Mouse (Mus musculus) yolk sac, embryonic 10.5 days (tissue): ENCODE results near the gene Ttll12.

Source experiments
- DNase-seq: peaks from one replicate; pipeline ENCODE4 v3.0.0-alpha.2; 2017; ENCODE audit warnings: low spot score

Ttll12 gene

DNA sequence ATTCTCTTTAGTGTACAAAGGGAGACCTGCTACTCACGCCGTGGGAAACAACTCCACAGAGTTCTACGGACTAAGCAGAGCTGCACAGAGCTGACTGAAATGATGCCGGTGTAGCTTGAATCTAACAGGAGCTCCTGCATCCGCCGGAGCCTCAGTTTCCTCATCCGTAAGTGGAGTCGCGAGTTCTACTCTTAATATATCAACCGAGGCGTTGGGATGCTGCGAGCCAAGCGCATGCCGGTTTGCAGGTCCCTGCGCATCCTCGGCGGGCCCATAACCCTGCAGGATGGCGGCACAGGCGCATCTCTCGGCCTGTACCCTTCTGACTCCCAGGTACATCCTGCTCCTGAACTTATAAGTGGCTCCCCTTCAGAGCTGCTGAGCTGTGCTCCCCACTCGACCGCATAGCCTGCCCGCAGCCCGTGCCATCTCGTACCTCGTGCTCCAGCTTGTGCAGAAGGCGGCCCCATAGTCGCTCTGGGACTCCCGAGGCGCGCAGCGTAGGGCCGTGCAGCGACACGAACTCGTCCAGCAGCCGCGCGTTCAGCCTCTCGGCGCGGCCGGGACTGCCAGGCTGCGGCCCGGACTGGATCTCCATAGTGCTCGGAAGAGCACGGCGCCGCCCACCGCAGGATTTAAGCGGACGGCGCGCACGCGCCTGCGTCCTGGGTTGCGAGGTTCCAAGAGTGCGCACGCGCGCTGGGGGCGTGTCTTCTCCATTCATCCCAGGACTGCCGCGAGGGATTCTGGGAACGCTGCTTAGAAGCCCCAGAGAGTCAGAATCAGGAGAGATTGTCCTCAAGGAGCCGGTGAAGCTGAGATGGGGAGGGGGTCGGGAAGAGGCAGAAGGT lies at the start of gene Ttll12:
TSS of gene Ttll12 (minus strand) at position 645 of the 851 bp plus-strand sequence.
- peak; percentile 92 for DNase-seq

DNA sequence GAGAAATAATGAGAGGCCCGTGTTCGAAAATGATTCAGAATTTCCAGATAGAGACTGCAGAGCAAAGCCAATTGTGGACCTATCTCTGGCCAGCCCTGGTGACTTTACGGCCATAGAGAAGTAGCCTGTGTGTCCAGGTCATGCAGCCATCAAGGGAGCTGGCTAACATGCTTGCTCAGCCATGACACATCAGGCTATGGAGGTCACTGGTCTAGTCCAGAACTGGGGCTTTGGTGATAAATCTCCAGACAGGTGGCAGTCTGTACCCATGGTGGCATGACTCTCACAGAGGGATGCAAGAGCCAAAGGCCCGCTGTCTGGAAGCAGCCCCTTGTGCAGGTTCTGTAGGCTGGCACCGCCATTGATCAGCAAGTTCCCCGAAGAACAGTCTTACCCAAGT lies 47.6 kb upstream of the Ttll12 start:
- DNase-seq = no peak

DNA sequence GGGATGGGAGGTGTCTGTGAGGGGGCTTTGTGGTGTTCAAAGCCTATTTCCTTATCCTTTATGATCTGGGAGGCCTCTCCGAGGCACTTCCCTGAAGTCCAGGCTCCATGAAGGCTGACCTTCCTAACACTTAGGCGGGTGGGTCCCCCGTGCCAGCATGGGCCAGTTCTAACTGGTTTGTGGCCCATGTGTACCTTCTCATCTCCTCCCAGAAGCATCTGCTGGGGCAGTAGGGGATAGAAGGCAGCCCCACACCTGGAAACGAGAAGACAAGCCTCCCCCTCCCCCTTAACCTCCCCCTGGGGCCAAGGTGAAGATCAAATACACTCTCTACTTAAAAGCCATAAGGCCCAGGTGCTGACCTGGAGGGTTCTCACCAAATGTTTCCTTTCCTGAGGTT lies 45.3 kb upstream of the Ttll12 start:
- no peak for DNase-seq

DNA sequence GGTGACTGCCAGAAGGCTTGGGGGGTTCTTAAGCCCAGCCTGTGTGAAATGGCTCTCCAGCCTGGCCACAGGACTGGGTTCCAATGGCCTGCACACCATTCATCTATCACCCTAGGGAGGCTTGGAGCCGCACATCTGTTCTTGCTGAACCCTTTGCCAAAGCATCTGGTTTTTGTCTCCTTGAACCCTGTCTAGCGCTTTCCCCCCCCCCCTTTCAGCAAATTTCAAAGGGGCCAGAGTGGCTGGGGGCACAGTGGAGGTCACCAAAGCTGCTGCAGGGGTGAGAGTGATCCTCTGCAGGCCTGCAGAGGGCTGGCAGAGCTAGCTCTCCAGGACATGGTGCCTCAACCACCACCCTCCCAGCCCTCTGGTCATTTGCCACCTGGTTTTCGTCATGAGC lies 44.2 kb upstream of the Ttll12 start:
- peak; percentile 70 for DNase-seq

DNA sequence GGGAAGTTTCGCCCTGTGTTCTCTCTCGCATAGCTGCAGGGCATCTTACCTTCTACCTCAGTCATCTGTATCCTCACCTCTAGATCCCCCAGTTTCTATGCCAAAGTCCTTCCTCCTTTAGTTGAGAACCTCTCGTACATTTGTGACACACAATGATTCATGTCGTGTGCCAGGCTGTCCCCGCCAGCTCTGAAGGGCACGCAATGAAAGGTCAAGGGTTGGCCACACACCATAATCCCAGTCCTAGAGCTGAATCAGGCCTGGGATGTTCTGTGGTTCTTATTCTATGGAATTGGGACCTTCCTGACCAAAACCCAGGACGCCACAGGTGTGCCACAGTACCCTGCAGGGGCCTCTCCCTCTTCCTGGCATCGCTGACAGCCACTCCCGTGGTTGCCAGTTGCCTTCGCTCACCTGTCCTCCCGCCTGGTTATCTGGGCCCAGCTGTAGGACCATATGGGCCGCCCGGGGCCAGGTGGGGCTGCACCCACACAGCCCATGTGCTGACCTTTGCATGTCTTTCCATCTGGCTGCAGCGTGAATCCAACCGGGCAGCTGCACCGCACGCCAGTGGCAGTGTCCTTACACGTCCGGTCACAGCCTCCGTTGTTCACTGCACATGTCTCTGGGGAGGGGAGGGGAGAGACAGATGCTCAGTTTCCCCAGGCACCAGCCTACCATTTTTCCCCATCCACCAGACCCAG lies 43.4 kb upstream of the Ttll12 start:
- no peak for DNase-seq

DNA sequence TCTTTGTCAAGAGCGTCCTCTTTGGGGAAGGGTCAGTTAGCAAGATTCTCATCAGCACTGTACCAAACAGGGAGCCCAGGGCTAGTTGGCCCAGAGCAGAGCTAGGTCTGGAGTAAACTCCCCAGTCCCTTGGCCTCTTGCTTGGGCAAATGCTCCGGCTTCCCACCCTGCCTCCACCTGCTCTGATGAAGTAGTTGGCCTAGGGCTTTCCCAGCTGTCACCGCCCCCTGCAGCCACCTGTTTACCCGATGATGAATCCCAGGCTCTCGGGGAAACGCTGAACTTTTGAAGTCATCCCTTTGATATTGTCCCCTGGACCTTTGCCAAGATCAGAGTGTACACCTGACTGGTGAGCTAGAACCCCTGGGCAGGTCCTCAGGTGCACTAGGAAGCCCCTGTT lies 41.8 kb upstream of the Ttll12 start:
- DNase-seq = no peak

DNA sequence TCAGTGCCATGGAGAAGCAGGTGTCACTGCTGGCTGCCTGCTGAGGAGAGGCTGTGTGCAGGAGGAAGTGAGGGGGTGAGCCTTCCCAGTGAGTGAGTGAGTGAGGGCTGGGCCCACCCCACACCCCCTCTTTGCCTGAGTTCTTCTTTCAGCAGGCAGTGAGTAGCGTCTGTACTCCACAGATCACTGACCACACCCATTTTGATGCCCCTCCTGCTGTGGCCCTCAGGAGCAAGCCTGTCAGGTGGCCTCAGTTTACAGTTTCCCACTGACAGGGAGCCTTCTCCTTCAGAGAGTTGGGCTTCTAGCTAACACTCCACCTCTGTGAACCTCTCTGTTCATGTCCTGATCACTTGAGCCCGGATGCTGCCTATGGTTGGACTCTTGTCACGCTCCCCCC lies 40.3 kb upstream of the Ttll12 start:
- no peak for DNase-seq

DNA sequence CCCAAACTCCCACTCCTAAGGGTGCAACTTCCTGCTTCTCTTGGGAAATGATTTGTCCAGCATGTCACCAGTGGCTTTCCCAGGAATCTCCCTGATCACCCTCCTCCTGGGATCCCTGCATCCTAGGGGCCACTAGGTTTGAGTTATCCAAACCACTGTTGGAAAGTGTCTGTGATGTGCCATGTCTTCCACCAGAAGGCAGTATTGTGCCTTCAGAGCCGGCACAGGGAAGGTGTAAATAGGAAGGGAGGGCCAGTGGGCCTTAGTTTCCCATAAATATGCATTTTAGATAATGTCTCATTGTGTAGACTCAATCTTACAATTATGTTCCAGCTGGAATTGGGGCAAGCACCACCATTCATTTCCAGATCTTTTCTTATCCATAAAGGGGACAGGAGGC lies 39.1 kb upstream of the Ttll12 start:
- DNase-seq = no peak

DNA sequence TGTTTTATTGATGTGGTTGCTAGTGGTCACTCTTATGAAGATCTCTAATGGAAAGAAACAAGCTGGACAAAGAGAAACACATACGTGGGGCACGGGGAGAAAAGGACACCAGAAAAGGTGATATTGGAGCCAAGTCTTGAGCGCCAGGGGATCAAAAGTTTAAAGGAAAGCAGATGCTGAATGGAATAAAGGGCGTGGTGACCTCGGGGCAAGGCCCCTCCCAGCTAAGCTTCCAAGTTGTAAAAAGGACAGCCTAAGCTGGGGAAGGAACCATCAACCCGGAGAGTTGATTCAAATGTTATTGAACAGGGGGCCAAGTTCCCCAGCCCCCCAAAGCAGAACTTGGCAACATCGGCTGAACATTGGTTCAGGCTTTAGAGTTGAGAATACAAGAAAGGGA lies 36.1 kb upstream of the Ttll12 start:
- no peak for DNase-seq

DNA sequence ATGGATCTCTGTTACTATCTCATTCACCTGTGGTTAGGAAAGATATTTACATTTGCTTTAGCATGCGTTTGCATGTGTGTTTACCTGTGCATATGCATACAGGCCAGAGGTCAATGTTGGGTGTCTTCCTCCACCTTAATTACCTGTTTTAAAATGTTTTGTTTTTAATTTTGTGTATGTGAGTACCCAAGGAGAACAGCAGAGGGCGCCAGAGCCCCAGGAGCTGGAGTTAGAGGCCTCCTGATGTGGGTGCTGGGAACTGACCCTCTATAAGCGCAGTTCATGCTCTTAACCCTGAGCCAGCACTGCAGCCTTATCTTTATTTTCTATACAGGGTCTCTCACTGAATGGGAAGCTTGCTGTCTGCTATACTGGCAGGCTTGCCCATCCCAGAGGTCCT lies 34.8 kb upstream of the Ttll12 start:
- DNase-seq = no peak

DNA sequence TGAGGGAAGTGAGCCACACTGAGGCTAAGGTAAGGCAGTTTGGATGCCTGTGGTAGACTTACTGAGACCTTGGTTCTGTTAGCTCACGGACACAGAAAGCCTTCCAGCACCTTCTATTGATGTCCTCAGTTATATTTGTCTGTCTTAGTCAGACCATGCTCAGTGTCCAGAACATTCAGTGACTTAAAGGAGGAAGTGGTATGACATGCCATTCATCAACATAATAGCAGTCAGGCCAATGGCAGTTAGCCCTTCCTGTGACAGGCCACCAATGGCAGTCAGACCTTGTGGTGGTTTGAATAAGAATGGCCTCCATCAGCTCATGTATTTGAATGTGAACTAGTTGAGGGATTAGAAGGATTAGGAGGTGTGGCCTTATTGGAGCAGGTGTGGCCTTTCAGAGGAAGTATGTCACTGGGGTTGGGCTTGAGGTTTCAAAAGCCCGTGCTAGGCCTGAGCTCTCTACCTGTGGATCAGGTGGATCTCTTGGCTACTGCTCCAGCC lies 31.2 kb upstream of the Ttll12 start:
- no peak for DNase-seq

DNA sequence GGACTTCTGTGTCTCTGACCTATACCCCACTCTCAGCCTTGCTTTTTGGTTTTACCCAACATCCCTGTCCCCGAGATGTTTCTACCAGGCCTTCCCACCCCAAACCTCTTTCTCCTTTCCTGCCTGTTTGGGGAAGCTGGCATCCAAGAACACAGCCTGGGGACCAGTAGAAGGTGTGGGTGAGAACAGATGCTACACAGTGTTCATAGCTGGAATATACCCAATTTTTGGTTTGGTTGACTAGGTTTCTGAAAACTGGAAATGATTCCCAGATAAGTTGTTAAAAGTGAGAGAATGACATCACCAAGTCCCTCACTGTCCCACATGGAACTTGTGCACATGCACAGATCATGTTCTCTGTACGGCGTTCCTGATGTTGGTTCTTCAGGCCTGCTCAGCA lies 20.3 kb upstream of the Ttll12 start:
- no peak for DNase-seq

DNA sequence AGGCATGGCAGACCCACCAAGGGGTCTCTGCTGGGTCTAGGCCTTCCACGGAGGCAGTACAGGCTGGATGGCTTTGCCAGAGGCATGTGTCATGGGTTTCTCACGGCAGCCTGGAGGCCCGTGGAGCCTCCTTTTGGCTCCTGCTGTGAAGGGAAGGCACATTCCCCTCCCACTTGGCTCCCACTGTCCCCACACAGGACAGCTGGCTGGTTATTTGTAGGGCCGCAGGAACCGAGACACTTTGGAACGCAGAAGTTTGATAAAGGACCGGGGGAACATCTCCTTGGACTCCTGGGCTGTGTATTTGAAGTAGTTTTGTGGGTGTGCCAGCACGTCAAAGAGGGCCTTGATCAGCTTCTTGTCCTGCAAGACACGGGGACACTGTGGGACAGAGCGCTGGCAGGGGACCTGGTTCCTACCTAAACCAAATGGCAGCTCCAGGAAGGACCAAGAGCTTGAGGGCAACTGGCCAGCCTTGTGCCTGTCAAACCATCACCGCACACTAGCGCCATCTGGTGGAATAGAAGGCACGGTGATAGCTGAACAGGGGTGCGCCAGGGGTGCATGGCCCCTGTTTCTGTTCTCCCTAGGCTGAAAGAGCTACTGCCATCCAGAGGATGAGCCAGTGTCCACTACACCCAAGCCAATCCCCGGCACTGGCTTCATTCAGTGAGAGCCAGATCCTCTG lies 12.3 kb upstream of the Ttll12 start:
- DNase-seq = peak; percentile 18

DNA sequence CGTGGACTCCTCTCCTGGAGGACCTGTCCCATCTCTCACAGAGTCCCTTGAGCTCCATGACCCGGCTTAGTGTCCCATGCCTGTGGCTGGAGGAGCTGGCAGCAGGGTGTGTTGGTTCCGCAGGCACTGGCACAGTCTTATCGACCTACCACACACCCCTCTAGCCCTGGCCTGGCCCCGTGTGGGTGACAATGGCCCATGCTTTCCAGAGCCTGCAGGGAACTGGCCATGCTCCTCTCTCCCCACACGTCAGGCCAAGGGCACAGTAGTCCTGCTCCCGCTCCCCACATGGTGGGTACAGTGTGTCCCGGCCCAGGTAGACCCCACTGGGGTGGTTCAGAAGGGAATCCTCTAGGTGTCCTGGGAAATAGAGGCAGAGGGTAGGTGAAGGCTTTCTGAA lies 11.7 kb upstream of the Ttll12 start:
- DNase-seq = no peak

DNA sequence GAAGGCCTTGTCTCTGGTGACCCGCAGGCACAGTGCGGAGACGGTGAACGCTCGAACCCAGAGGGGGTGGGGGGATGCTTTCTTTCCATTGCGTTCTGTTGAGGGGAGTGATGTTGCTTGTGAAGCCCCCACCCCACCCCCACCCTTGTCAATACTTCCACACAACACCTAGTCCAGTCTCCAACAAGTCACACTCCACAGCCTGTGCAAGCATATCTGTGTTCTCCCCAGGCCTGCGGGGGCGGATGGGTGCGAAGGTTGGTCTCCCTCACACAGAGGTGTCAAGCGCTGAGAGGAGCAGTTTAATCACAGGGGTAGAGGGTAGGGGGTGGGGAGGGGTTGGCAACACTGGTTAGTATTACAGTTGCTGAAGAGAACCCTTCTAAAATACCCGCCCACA lies 11.3 kb upstream of the Ttll12 start:
- DNase-seq = no peak

DNA sequence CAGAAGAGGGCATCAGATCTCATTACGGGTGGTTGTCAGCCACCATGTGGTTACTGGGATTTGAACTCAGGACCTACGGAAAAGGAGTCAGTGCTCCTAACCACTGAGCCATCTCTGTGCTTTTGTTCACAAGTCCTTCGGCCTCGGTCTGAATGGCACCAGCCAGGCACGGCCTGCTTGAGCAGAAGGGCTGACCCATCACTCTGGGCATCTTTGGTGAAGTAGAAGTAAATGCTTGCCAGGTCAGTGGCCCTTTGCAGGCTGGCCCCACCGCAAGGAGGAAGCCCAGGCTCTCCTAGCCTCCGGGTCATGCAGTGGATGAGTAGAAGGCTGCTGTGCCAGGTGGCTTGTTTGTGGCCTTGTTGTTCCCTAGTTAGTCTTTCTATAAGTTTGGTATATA lies 8.5 kb upstream of the Ttll12 start:
- no peak for DNase-seq

DNA sequence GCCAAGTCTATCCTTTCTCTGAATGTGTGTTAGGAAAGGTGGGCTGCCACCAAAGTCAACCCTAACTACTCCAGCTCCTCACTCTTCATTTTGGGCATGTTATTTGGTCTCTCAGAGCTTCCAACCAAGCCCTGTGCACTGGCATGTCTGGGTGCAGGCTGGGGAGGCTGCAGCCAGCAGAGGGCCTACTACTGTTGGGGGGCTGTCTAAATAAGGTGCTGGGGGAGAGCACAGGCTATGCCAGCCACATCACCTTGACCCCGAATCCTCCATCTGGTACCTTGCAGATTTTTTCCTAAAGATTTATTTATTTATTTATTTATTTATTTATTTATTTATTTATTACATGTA lies 8.1 kb upstream of the Ttll12 start:
- DNase-seq = no peak

DNA sequence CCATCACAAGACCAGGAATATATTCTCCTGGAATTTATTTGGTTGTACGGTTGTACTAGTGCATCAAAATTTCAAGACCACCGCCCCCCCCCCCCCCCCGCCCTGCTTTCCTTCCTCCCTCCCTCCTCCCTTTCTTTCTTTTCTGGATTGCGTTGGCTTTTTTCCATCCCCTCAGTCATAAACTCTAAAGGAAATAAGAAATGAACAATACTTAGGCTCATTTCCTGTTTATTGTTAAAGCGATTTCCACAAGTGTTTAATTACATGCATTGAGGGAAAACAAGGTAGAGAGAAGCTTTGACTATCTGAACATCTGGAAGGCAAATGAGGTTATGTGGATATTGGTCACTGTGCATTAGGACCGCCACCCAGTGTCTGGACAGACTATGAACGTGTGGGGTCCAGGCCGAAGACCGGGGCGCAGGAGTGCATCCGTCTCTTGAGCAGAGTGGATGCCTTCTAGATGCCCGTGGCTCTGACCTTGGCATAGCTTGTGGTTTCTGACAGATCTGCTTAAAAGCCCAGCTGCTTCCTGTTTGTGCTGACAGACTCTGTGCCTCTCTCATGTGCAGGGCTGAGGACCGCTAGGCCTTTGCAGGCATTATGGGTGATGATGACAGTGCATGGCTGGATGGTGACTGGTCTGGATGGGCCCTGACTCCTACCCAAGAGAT lies 7.6 kb upstream of the Ttll12 start:
- DNase-seq = no peak

DNA sequence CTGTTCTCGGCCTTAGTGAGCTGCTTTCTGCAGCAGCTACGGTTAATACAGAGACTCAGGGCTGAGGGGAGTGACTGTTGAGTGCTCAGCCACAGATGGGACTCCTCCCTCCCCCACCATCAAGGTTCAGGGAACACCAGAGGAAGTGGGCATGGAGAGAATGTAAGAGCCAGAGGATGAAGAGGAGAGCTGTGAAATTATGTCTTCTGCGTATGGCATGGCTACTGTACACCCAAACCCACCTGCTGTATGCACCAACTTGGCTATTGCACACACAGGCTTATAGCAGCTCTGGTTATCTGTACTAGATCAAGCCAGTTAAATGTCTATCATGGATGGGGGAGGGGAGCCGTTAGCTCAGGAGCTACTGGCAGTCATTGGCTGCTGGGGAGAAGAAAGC lies 6.2 kb upstream of the Ttll12 start:
- no peak for DNase-seq

DNA sequence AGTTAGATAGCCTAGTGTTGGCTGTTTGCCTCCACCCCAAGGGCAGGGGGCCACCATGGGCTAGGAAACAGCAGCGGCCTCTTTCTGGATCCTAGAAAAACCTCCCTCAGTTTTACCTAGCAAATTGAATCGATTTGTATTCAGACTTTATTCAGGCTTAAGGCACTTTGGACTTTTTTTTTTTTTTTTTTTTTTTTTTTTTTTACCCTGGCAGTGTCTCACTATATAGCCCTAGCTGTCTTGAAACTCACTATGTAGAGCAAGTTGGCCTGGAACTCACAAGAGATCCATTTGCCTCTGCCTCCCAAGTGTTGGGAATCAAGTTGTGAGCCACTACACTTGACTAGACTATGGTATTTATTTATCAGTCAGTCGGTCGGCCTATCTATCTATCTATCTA lies 1.9 kb upstream of the Ttll12 start:
- no peak for DNase-seq

DNA sequence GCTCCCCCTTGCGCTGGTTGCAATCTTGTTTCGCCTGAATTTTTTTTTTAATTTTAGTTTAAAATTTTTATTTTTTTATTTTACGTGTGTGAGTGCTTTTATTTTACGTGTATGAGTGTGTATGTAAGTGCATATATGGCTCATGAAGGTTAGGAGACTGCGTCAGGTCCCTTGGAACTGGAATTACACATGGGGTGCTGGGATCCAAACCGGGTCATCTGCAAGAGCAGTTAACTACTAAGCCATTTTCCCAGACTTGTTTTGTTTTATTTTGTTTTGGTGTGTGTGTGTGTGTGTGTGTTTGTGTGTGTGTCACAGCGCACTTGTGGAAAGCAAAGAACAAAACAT lies 381 bp upstream of the Ttll12 start:
- no peak for DNase-seq

DNA sequence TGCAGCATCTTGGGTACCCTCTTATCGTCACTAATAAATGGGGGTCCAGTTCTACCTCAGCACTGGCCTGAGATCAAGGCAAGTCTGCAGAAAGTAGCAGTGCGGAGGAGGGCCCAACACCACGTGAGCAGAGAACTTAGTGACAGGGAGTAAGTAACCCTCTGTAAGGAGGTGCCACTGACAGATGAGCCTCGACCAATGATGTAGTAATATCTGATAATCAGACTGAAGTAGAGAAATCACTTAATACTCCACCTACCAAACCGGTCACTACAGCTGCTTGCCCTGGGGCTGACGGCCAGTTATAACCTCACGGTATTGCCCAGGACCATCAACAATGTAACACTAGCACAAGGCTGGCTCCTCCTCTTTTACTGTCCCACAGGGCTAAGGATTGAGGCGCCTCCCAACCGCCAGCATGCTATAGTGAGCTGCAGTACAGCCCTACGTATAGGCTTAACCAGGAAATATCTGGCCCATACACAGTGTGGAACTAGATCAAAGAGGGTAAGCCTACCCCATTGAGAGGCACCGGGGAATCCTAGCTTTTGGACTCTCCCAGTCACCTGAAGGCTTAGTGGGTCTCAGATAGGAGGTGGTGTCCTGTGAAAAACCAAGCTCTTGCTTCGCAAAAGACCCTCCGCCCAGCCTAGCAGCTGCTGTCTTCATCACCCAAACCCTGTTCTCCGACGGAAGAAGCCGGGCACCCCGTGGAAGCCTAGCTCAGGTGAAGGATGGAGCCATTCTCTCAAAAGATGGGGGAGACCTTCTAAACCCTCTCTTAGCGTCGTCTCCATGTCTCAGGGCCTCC lies 1.1 kb downstream of the Ttll12 start:
- peak; percentile 58 for DNase-seq
